ENCODE assay signal across 8 mouse cellular contexts in genomic region chr17:7945117-7946052, GRCm38 (mm10). TPM values are rescaled to one million over a fixed set of nuclear protein-coding genes. Genes with fewer than 3 reads are reported as not detected.
DNase-seq lines count a peak whose midpoint lies in the region; ATAC-seq lines count a peak whose summit lies in the region.
"Not testable (repeated sequence)": the region's sequence is repeated elsewhere in the genome, so short reads cannot be mapped to it uniquely, and the experiment has no call there.

TSS of gene Rsph3a (plus strand) at chr17:7945614.

- peak within 1 kb of the TSS; percentile 94 for H3K27ac ChIP-seq in intestine, embryonic 15.5 days

- H3K9me3 ChIP-seq in intestine, embryonic 15.5 days, result not testable (repeated sequence)

- H3K9ac ChIP-seq in intestine, embryonic 15.5 days, result peak within 1 kb of the TSS; percentile 64

- ATAC-seq in intestine, embryonic 15.5 days, result peak; percentile 99

- peak within 1 kb of the TSS; percentile 60 for H3K4me3 ChIP-seq in intestine, embryonic 15.5 days (replicated peaks)

- intact Hi-C loops in left cerebral cortex, postnatal 25 days (cut with DNase I), result not testable (repeated sequence)

- 2% methylated on average over 58 of the region's 58 CpGs for whole genome bisulfite sequencing in intestine, embryonic 15.5 days

- H3K4me2 ChIP-seq in intestine, embryonic 15.5 days (replicated peaks), result peak within 1 kb of the TSS; percentile 60

- not testable (repeated sequence) for H3K36me3 ChIP-seq in intestine, embryonic 15.5 days

- not testable (repeated sequence) for H3K27me3 ChIP-seq in intestine, embryonic 15.5 days (replicated peaks)

- DNase-seq in adrenal gland, adult 8-10 months, result peak; percentile 83
- peak; percentile 92 for DNase-seq in embryo, embryonic 9.5 days (ENCODE audit: extremely low spot score)
- peak; percentile 71 to 87 for DNase-seq in gastrocnemius, postnatal 4 days (ENCODE audit: low spot score in 2 of 2)
- DNase-seq in left cerebral cortex, postnatal 25 days (ENCODE audit: low spot score in 2 of 2), result peak; percentile 84 to 88
- peak; percentile 92 for DNase-seq in mesoderm, embryonic 11.5 days (ENCODE audit: low read depth, low spot score)
- peak; percentile 83 for DNase-seq in right cerebral cortex, postnatal 25 days
- DNase-seq in urinary bladder, postnatal 36 days (ENCODE audit: low spot score in 2 of 2), result peak; percentile 77 to 86

- not testable (repeated sequence) for H3K4me1 ChIP-seq in intestine, embryonic 15.5 days (replicated peaks)

RNA-seq across cellular contexts. Expression of gene Rsph3a, which starts in this region (rescaled TPM):
- total RNA-seq in adrenal gland, adult 8-10 months (2022), result 10 to 100 TPM; 42.4 to 64.2 (median 45.2) TPM
- 10 to 100 TPM; 27.2 to 29.9 TPM for total RNA-seq in gastrocnemius, postnatal 4 days (2021)
- polyA plus RNA-seq in intestine, embryonic 15.5 days (2015; fragmentation: Nextera tagmentation; extraction: Ambion mirVana), result 45.8 and 51.8 TPM in 2 replicates
- total RNA-seq in left cerebral cortex, postnatal 25 days (2021), result 10 to 100 TPM; 28.1 to 28.4 TPM

Comparison
In these comparisons a context has a peak if more than half of its experiments do, and no peak if none do; other contexts are left out.
1. Peak in every context shown above with its lines: DNase-seq, ATAC-seq, H3K4me3 ChIP-seq and H3K27ac ChIP-seq.